Mouse (Mus musculus): Measurements from ENCODE around the gene Scn1b. TPM values are rescaled to one million over a fixed set of nuclear protein-coding genes. Genes with fewer than 3 reads are reported as not detected.

The Scn1b gene
- polyA plus RNA-seq, 1 experiment from 2014 or later: 18.7 TPM

DNA sequence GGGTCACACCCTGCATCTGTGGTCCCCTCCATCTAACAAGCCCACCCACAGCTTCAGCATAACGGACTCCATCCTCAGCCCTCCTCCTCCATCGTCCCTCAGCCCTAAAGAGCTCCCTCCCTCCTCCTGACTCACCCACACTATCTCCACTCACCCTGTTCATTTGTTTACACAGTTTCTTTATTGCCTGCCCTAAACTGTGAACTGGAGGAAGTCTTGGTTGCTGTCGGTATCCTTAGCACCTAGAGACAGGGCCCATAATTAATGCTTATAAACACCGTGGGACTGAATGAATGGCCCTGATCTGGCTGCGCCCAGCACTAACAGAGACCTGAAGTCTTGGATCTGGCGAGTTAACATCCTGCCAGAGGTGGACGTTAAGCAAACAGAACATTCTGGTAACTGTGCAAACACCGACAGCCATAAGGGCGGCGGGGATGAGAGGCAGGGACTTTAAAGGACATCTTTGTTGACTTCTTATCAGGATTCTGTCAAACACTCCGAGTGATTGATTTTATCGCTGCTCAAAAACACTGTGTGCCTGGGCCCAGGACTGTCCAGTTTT lies 18.9 kb upstream of the Scn1b start:
- Histone ChIP-seq H3K9me3 (no peaks in the 10 kb centered on the region), H3K27ac (replicated peaks) (no peak overlapping the region), H3K9ac (no peak overlapping the region), H3K4me3 (no peak overlapping the region), H3K36me3 (peaks cover 29% of the 10 kb centered on the region), H3K27me3 (no peaks in the 10 kb centered on the region), H3K4me2 (no peak overlapping the region), H3K4me1 (replicated peaks) (peaks cover 32% of the 10 kb centered on the region)
- no peak for ATAC-seq (ENCODE audit: low FRiP score, low read depth)
- 83% methylated on average over 12 of the region's 12 CpGs for WGBS

DNA sequence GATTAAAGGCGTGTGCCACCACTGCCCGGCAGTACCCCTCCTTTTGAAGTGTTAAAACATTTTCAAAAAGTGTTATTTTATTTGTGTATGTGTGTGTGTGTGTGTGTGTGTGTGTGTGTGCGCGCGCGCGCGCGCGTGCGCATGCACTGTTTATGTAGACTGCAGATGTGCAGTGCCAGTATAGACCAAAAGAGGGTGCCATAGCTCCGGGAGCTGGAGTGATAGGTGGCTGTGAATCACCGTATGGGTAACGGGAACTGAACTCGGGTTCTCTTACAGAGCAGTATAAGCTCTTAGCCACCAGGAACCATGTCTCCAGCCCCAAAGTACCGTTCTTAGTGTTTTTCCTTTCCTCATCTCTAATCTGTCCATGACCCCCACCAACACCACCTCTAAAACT lies 18.1 kb upstream of the Scn1b start:
- 97% methylated on average over 16 of the region's 16 CpGs for WGBS
- H3K4me3 ChIP-seq: no peak overlapping the region
- H3K36me3 ChIP-seq: peaks cover 37% of the 10 kb centered on the region
- H3K27me3 ChIP-seq: no peaks in the 10 kb centered on the region
- no peak overlapping the region for H3K4me2 ChIP-seq
- no peaks in the 10 kb centered on the region for H3K9me3 ChIP-seq
- H3K27ac ChIP-seq (replicated peaks): no peak overlapping the region
- no peak for ATAC-seq (ENCODE audit: low FRiP score, low read depth)
- H3K4me1 ChIP-seq (replicated peaks): peaks cover 32% of the 10 kb centered on the region
- no peak overlapping the region for H3K9ac ChIP-seq

- WGBS: 97% methylated on average over 10 of the region's 10 CpGs
- no peak for ATAC-seq (ENCODE audit: low FRiP score, low read depth)
These were observed 14.1 kb upstream of the Scn1b start for GRCm38 (mm10) chr7:31140941-31141340.

DNA sequence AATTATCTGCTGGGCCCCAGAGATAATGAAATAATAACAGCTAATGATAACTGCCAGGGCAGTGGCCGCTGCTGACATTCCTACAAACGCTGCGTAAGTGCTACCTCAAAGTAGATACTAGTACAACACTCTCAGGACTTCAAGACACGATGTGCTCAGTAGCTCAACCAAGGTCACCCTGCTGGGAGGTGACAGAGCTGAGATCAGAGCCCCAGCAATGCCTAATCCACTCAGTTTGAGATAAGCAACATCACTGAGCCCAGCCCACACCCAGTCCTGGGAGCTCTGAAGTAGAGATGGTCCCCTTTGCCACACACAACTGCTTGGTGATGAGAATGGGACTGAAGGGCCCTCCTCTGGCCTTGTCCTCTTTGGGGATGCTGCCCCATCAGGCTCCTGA lies 13.5 kb upstream of the Scn1b start:
- peaks cover 82% of the 10 kb centered on the region for H3K36me3 ChIP-seq
- no peak for ATAC-seq (ENCODE audit: low FRiP score, low read depth)
- no peak overlapping the region for H3K27ac ChIP-seq (replicated peaks)
- no peak overlapping the region for H3K9ac ChIP-seq
- H3K4me2 ChIP-seq: no peak overlapping the region
- H3K4me3 ChIP-seq: no peak overlapping the region
- H3K27me3 ChIP-seq: no peaks in the 10 kb centered on the region
- H3K4me1 ChIP-seq (replicated peaks): no peaks in the 10 kb centered on the region
- H3K9me3 ChIP-seq: no peaks in the 10 kb centered on the region
- WGBS: 88% methylated on average over 4 of the region's 4 CpGs

More at GRCm38 (mm10) chr7:31140941-31141340, 14.1 kb upstream of the Scn1b start:
- Histone ChIP-seq H3K9me3 (no peaks in the 10 kb centered on the region), H3K4me3 (no peak overlapping the region), H3K4me1 (replicated peaks) (no peaks in the 10 kb centered on the region), H3K27ac (replicated peaks) (no peak overlapping the region), H3K4me2 (no peak overlapping the region), H3K9ac (no peak overlapping the region), H3K36me3 (peaks cover 76% of the 10 kb centered on the region), H3K27me3 (no peaks in the 10 kb centered on the region)

DNA sequence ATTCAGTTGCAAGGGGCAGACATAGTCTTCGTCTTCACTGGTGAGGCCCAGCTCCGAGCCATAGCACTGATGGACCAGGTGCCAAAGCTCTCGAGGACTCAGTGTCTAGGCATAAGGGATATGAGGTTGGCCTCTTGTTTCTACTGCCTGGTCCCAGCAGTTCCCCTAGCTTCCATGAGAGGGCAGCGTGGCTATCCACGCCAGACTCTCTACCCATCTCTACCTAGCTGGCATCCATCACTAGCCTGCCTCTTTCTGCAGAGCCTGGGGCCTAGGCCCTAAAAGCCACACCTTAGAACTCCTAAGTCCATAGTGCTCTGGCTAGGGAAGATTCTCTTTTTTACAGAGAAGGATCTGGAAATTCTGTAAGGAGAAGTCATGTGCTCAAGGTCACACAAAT lies 13.0 kb upstream of the Scn1b start:
- Histone ChIP-seq H3K9ac (no peak overlapping the region), H3K4me3 (no peak overlapping the region), H3K27me3 (no peaks in the 10 kb centered on the region), H3K4me1 (replicated peaks) (no peaks in the 10 kb centered on the region), H3K9me3 (no peaks in the 10 kb centered on the region), H3K36me3 (peaks cover 88% of the 10 kb centered on the region), H3K27ac (replicated peaks) (no peak overlapping the region), H3K4me2 (no peak overlapping the region)
- ATAC-seq (ENCODE audit: low FRiP score, low read depth): peak; percentile 16; the same call in 1 of the 2 replicates
- 74% methylated on average over 5 of the region's 5 CpGs for WGBS

GRCm38 (mm10) chr7:31135717-31136116 lies 8.9 kb upstream of the Scn1b start:
- Histone ChIP-seq H3K36me3 (peaks cover 100% of the 10 kb centered on the region), H3K27ac (replicated peaks) (no peak overlapping the region), H3K4me1 (replicated peaks) (no peaks in the 10 kb centered on the region), H3K4me2 (no peak overlapping the region), H3K4me3 (no peak overlapping the region), H3K27me3 (no peaks in the 10 kb centered on the region), H3K9ac (no peak overlapping the region), H3K9me3 (no peaks in the 10 kb centered on the region)
- ATAC-seq (ENCODE audit: low FRiP score, low read depth): no peak
- 96% methylated on average over 10 of the region's 10 CpGs for WGBS

- Histone ChIP-seq H3K4me3 (no peak overlapping the region), H3K27me3 (no peaks in the 10 kb centered on the region), H3K27ac (replicated peaks) (no peak overlapping the region), H3K4me2 (no peak overlapping the region), H3K36me3 (peaks cover 89% of the 10 kb centered on the region), H3K4me1 (replicated peaks) (peaks cover 7% of the 10 kb centered on the region), H3K9ac (no peak overlapping the region), H3K9me3 (no peaks in the 10 kb centered on the region)
- WGBS: 92% methylated on average over 4 of the region's 4 CpGs
- ATAC-seq (ENCODE audit: low FRiP score, low read depth): no peak
These were observed 5.1 kb upstream of the Scn1b start for GRCm38 (mm10) chr7:31131866-31132265.

DNA sequence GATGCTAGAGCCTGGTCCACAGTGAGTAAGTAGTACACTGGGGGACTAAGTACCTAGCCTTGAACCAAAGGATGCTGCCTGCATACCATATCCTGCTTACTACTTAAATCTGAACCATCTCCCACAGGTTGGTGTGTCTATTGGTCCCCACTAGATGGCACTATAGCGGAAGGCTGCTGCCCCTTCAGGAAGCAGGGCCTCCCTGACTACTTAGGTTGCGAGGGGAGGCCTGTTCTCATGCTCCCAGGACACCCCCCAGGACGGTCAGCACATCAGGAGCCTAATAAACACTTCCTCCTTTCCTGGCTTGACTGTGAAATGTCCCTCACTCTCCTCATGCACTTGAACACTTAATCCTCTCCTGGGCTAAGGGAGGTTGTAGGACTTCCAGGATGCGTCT lies 4.0 kb upstream of the Scn1b start:
- H3K36me3 ChIP-seq: peaks cover 79% of the 10 kb centered on the region
- no peaks in the 10 kb centered on the region for H3K27me3 ChIP-seq
- H3K4me1 ChIP-seq (replicated peaks): peaks cover 14% of the 10 kb centered on the region
- no peak overlapping the region for H3K27ac ChIP-seq (replicated peaks)
- ATAC-seq (ENCODE audit: low FRiP score, low read depth): no peak
- 43% methylated on average over 4 of the region's 4 CpGs for WGBS
- no peak overlapping the region for H3K4me3 ChIP-seq
- H3K9me3 ChIP-seq: no peaks in the 10 kb centered on the region
- no peak overlapping the region for H3K4me2 ChIP-seq
- no peak overlapping the region for H3K9ac ChIP-seq

- Histone ChIP-seq H3K36me3 (peaks cover 72% of the 10 kb centered on the region), H3K27ac (replicated peaks) (no peak overlapping the region), H3K4me2 (no peak overlapping the region), H3K27me3 (peaks cover 5% of the 10 kb centered on the region; the same call in 1 of the 2 replicates), H3K4me3 (no peak overlapping the region), H3K4me1 (replicated peaks) (peaks cover 20% of the 10 kb centered on the region), H3K9ac (no peak overlapping the region), H3K9me3 (no peaks in the 10 kb centered on the region)
- no peak for ATAC-seq (ENCODE audit: low FRiP score, low read depth)
- WGBS: 82% methylated on average over 7 of the region's 7 CpGs
These were observed 3.4 kb upstream of the Scn1b start for GRCm38 (mm10) chr7:31130197-31130596.

DNA sequence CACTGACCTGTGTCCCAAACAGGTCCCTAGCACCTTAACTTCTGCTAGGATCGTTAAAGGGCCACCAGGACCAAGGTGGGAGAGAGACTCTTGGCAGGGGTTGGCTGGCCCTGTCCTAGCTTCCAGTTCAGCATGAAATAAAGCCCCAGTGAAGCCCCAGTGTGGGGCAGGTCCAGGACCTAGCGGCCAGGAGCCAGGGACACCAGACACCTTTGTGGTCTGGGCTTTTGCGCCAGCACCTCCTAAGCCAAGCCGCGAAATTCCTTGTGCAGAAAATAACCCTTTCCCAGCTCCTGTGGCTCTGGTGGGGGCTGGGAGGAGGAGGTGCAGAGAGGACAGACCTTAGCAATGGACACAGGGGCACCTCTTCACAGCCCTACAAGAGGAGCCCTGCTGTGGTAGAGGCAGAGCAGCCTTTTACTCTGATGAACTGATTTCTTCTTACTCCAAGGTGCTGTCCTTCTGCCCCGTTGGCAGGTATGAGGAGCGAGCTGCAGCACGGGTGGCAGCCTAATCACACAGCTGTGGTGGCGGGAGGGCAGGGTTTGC lies 1.4 kb upstream of the Scn1b start:
- 76% methylated on average over 9 of the region's 9 CpGs for WGBS
- no peak overlapping the region for H3K9ac ChIP-seq
- peaks cover 52% of the 10 kb centered on the region for H3K36me3 ChIP-seq
- peaks cover 22% of the 10 kb centered on the region for H3K4me1 ChIP-seq (replicated peaks)
- peaks cover 14% of the 10 kb centered on the region for H3K27me3 ChIP-seq
- H3K4me2 ChIP-seq: no peak overlapping the region
- H3K27ac ChIP-seq (replicated peaks): no peak overlapping the region; the same call in 1 of the 2 replicates
- no peak overlapping the region for H3K4me3 ChIP-seq
- no peak; the same call in 1 of the 2 replicates for ATAC-seq (ENCODE audit: low FRiP score, low read depth)
- no peaks in the 10 kb centered on the region for H3K9me3 ChIP-seq

- 2% methylated on average over 50 of the region's 53 CpGs for WGBS
- Histone ChIP-seq H3K4me1 (replicated peaks) (peaks cover 22% of the 10 kb centered on the region), H3K27me3 (peaks cover 14% of the 10 kb centered on the region), H3K9me3 (no peaks in the 10 kb centered on the region), H3K4me3 (peak overlapping the region; percentile 64), H3K4me2 (peak overlapping the region; percentile 93), H3K36me3 (peaks cover 33% of the 10 kb centered on the region), H3K27ac (replicated peaks) (peak overlapping the region; percentile 58), H3K9ac (peak overlapping the region; percentile 73)
- ATAC-seq (ENCODE audit: low FRiP score, low read depth): peak; percentile 9; the same call in 1 of the 2 replicates
These were observed 522 bp downstream of the Scn1b start for GRCm38 (mm10) chr7:31126211-31126751.

GRCm38 (mm10) chr7:31125116-31125515 lies 1.7 kb downstream of the Scn1b start:
- H3K9me3 ChIP-seq: no peaks in the 10 kb centered on the region
- H3K4me2 ChIP-seq: no peak overlapping the region
- 88% methylated on average over 13 of the region's 13 CpGs for WGBS
- H3K4me3 ChIP-seq: no peak overlapping the region
- H3K27me3 ChIP-seq: peaks cover 14% of the 10 kb centered on the region
- H3K9ac ChIP-seq: no peak overlapping the region
- peaks cover 21% of the 10 kb centered on the region for H3K36me3 ChIP-seq
- peaks cover 22% of the 10 kb centered on the region for H3K4me1 ChIP-seq (replicated peaks)
- H3K27ac ChIP-seq (replicated peaks): no peak overlapping the region
- ATAC-seq (ENCODE audit: low FRiP score, low read depth): no peak
